Mouse (Mus musculus): Measurements from ENCODE around the gene Ccr7. TPM values are rescaled to one million over a fixed set of nuclear protein-coding genes. Genes with fewer than 3 reads are reported as not detected.

The Ccr7 gene
- total and polyA plus RNA-seq, 3 experiments, result 0.04 to 0.06 TPM; not detected in 1

- TF ChIP-seq UBTF (IDR thresholded peaks at IDR 0.05; ENCODE audit: borderline replicate concordance, insufficient read depth, low read depth, low read length) (no peak), MAZ (IDR thresholded peaks at IDR 0.05; ENCODE audit: low read depth, low read length) (no peak), CHD2 (IDR thresholded peaks at IDR 0.05; ENCODE audit: low read length) (no peak), ELF1 (IDR thresholded peaks at IDR 0.05; ENCODE audit: low read depth, low read length) (no peak), TBP (IDR thresholded peaks at IDR 0.05; ENCODE audit: low read depth, low read length) (no peak), JUND (IDR thresholded peaks at IDR 0.05; ENCODE audit: low read depth, low read length) (no peak), MYB (IDR thresholded peaks at IDR 0.05; ENCODE audit: low read depth, low read length) (no peak), GATA1 (IDR thresholded peaks at IDR 0.05; ENCODE audit: low read depth, low read length) (no peak), KAT2A (conservative IDR thresholded peaks at IDR 0.05; ENCODE audit: low read depth, low read length) (no peak), CHD1 (IDR thresholded peaks at IDR 0.05; ENCODE audit: low read depth, low read length) (no peak), NELFE (IDR thresholded peaks at IDR 0.05; ENCODE audit: low read depth, low read length) (no peak), BHLHE40 (IDR thresholded peaks at IDR 0.05; ENCODE audit: borderline replicate concordance, low read depth, low read length) (no peak), RAD21 (IDR thresholded peaks at IDR 0.05; ENCODE audit: low read depth, low read length) (no peak), SMC3 (IDR thresholded peaks at IDR 0.05; ENCODE audit: low read depth, low read length) (no peak), RCOR1 (IDR thresholded peaks at IDR 0.05; ENCODE audit: low read depth, low read length) (no peak), EP300 (IDR thresholded peaks at IDR 0.05; ENCODE audit: low read depth in 1 of 2, low read length in 2 of 2) (no peak), TCF12 (IDR thresholded peaks at IDR 0.05; ENCODE audit: low read depth, low read length) (no peak), MYC (IDR thresholded peaks at IDR 0.05; ENCODE audit: low read depth, low read length) (no peak), MEF2A (IDR thresholded peaks at IDR 0.05; ENCODE audit: extremely low read depth, insufficient replicate concordance, low read depth, low read length, poor library complexity, severe bottlenecking) (no peak)
- no peaks in the 10 kb centered on the region for H3K79me2 ChIP-seq (ENCODE audit: control insufficient read depth, insufficient read depth, low read length, poor library complexity)
- DNase-seq (ENCODE audit: low read depth, low spot score), result no peak
- H3K4me3 ChIP-seq (ENCODE audit: control insufficient read depth in 1 of 2, insufficient read depth in 1 of 2, low read depth in 2 of 2, low read length in 2 of 2), result no peak overlapping the region
- H3K4me1 ChIP-seq (ENCODE audit: control insufficient read depth in 1 of 2, insufficient read depth in 2 of 2, low read length in 2 of 2), result no peaks in the 10 kb centered on the region; a peak in 1 of 4 replicates
- no peaks in the 10 kb centered on the region for H3K9me3 ChIP-seq (replicated peaks; ENCODE audit: insufficient read depth, low read length)
- no peak overlapping the region for H3K27ac ChIP-seq (ENCODE audit: control insufficient read depth, low read depth, low read length)
- no peaks in the 10 kb centered on the region; a peak in 2 of 4 replicates for H3K27me3 ChIP-seq (ENCODE audit: control insufficient read depth in 1 of 2, insufficient read depth in 2 of 2, low read length in 2 of 2)
- H3K9ac ChIP-seq (ENCODE audit: control insufficient read depth, low read depth, low read length, poor library complexity, severe bottlenecking), result no peak overlapping the region
- H3K36me3 ChIP-seq (ENCODE audit: control insufficient read depth in 1 of 2, insufficient read depth in 2 of 2, low read length in 2 of 2), result no peaks in the 10 kb centered on the region
These were observed 8.3 kb downstream of the Ccr7 start for GRCm38 (mm10) chr11:99146558-99146957.

- no peaks in the 10 kb centered on the region for H3K79me2 ChIP-seq (ENCODE audit: control insufficient read depth, insufficient read depth, low read length, poor library complexity)
- no peak for DNase-seq (ENCODE audit: low read depth, low spot score)
- no peaks in the 10 kb centered on the region for H3K36me3 ChIP-seq (ENCODE audit: control insufficient read depth in 1 of 2, insufficient read depth in 2 of 2, low read length in 2 of 2)
- H3K27ac ChIP-seq (ENCODE audit: control insufficient read depth, low read depth, low read length), result no peak overlapping the region
- no peak overlapping the region for H3K9ac ChIP-seq (ENCODE audit: control insufficient read depth, low read depth, low read length, poor library complexity, severe bottlenecking)
- no peaks in the 10 kb centered on the region for H3K9me3 ChIP-seq (replicated peaks; ENCODE audit: insufficient read depth, low read length)
- no peak overlapping the region for H3K4me3 ChIP-seq (ENCODE audit: control insufficient read depth in 1 of 2, insufficient read depth in 1 of 2, low read depth in 2 of 2, low read length in 2 of 2)
- no peaks in the 10 kb centered on the region; a peak in 1 of 4 replicates for H3K4me1 ChIP-seq (ENCODE audit: control insufficient read depth in 1 of 2, insufficient read depth in 2 of 2, low read length in 2 of 2)
- TF ChIP-seq ZMIZ1 (IDR thresholded peaks at IDR 0.05; ENCODE audit: low read depth, low read length) (no peak), ETS1 (IDR thresholded peaks at IDR 0.05; ENCODE audit: low read depth, low read length) (no peak), JUND (IDR thresholded peaks at IDR 0.05; ENCODE audit: low read depth, low read length) (no peak), GABPA (IDR thresholded peaks at IDR 0.05; ENCODE audit: low read depth, low read length) (no peak)
- H3K27me3 ChIP-seq (ENCODE audit: control insufficient read depth in 1 of 2, insufficient read depth in 2 of 2, low read length in 2 of 2), result peaks cover 0 to 4% of the 10 kb centered on the region in 2 experiments; a peak in 3 of 4 replicates
These were observed 9.1 kb downstream of the Ccr7 start for GRCm38 (mm10) chr11:99145765-99146164.

All from MEL (cell line).